Mouse (Mus musculus) left cerebral cortex, adult 8-10 months (tissue): ENCODE results near the gene Esp34. TPM values are rescaled to one million over a fixed set of nuclear protein-coding genes. Genes with fewer than 3 reads are reported as not detected.

ENCODE experiments used
- DNase-seq, 2 experiments: peaks; one replicate each; pipeline ENCODE4 v3.0.0; 2022; ENCODE audit warnings: low spot score in 2 of 2
- total RNA-seq, 4 experiments: library from RNA; stranded (reverse); gene quantifications; 2 replicates each; pipeline ENCODE4 v1.2.4; 2022

Gene Esp34
- not detected for total RNA-seq

GRCm38 (mm10) chr17:38553892-38554291 is at the start of gene Esp34:
Esp34 (plus strand) TSS chr17:38554192.
- no peak for DNase-seq

DNA sequence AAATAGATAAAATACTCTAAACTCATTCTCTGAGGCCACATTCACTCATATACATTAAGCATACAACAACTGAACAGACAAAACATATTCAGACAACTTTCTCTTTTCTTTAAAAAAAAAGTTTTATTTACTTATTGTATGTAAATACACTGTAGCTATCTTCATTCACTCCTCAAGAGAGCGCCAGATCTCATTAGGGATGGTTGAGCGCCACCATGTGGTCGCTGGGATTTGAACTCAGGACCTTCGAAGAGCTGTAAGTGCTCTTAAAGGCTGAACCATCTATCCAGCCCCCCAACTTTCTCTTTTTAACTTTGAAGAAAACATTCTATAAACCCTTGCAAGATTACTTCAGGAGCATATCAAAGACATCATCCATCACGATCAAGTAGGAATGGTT is 8.5 kb downstream of the Esp34 start:
- DNase-seq = no peak

Other genes with a start within 250 kb of the Esp34 start
- gene Olfr137, start 246.6 kb upstream of the Esp34 start, total RNA-seq = not detected
- gene Olfr136, start 224.4 kb upstream of the Esp34 start, total RNA-seq = not detected
- gene Esp36, start 134.0 kb upstream of the Esp34 start, total RNA-seq = not detected
- gene Esp31, start 85.3 kb downstream of the Esp34 start, total RNA-seq = not detected